Mouse (Mus musculus) heart, postnatal 10 days (tissue): ENCODE measurements around the gene Acadm. TPM values are rescaled to one million over a fixed set of nuclear protein-coding genes. Genes with fewer than 3 reads are reported as not detected.

ENCODE experiments used
- DNase-seq, 2 experiments: peaks; one replicate each; pipeline ENCODE4 v3.0.0; 2021
- intact Hi-C: fragments of 180-260 bp; cut with DNase I; formaldehyde crosslinking; loops from one replicate; pipeline ENCODE4 v1.15.1; 2025
- total RNA-seq, 2 experiments: library from RNA; stranded (reverse); gene quantifications; 2 replicates each; pipeline ENCODE4 v1.2.3; 2021

Gene Acadm
- total RNA-seq, 2 experiments from 2014 or later = 859 to 893 TPM

DNA sequence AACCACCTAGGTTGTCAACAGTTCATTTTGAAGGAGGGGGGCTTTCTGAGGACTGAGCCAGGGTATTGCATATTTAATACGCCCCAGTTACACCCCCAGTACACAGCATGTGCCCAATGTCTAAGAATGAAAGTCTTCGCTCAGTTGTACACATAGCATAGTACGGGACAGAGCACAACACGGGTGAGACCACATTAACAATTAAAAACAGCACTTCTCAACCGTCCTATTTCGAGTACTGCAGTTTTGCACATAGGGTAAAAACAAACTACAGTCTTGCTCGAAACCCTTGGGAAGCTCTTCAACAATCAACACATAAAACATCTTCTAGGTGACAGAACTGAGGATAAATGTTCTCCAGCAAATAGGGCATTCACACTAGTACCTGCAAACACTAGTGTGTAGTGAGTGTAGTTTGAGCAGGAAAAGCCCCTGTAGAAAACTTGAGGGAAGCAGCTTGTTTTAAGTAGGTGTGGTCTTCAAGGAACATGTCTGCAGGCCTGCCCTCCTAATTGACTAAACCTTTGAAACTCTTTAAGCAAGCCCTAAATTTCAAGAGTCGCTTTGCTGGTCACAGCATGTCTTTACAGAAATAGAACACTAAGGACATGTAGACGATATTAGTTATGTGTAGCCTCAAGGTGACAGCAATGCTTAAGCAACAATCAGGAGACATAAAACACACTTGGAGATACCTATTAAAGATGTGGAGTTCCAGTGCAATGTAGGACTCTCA lies 38.1 kb downstream of the Acadm start, which contains the start of gene Msh4:
TSS of gene Msh4 (minus strand) at position 3 of the 736 bp plus-strand sequence.
- intact Hi-C loops = no loop called here

DNA sequence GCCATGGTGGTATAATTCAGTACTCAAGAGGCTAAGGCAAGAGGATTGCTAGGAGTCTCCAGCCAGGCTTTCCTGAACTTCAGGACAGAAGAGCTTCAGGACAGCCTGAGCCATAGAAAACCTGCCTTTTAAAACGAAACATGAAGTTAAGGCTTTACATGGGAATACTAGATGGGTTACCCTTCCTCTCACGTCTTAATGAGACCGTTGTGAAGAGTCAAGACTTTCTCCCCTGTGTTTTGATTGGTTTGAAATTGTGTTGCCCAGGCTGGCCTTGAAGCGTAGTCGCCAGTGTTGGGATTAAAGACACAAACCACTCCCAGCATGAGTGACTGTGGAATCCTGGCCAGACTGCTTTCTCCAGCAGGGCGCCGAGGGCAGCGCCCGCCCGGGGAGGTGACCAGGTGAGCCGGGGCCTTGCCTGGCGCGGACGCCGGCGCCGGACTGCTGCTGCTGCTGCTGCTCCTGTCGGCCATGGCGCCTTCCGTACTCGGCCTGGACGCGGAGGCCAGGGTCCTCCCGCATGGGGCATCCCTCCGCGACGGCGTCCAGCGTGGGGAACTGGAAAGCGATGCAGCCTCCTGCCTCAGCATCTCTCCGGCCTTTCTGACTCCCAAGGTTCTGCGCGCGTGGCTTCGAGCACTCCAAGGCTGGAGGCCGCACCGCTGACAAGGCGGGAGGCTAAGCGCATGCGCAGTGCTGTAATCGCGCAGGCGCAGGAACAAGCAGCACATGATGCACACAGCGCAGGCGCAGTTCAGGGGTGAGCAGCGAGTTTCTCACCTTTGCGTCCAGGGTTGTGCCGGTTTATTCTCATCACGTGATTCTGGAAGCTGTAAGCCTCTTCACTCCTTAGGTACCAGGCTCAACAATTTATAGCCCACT lies 38.9 kb downstream of the Acadm start:
- DNase-seq = no peak
- intact Hi-C loops = no loop called here

More for the DNA sequence above, 38.1 kb downstream of the Acadm start, which contains the start of gene Msh4:
- DNase-seq = no peak

DNA sequence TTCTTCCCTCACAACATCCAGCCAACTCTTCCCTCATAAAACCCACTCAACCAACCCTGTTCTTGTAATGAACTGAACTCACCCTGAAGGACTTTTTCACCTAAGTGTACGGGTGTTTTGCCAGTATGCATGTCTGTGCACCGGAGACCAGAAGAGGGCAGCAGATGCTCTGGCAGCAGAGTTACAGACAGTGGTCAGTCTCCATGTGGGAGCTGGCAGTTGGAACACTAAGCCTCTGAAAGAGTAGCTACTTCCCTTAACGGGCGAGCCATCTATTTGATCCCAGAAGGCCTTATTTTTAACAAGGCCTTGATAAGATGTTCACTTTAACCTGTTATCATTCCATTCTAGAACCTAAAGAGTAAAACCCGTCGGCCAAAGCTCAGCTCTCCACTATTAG lies 39.8 kb downstream of the Acadm start:
- peak; percentile 50 to 74 for DNase-seq
- intact Hi-C loops = no loop called here

DNA sequence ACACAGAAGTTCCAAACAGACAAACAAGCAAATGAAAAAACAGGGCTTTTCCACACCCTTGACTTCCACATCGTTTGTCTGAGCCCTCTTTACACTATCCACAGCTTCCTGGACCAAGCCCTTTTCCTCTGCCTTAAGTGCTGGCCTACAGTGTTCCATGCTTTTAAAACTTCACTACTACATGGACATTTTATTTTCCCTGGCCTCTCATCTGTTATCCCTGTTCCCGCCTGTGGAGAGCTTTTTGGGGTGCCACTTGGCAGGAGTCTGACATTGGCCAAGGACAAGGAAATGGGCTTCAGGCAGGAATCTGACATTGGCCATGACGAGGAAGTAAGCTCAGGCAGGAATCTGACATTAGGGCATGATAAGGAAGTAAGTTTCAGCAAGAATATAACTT lies 41.8 kb downstream of the Acadm start:
- no peak for DNase-seq
- intact Hi-C loops = no loop called here

DNA sequence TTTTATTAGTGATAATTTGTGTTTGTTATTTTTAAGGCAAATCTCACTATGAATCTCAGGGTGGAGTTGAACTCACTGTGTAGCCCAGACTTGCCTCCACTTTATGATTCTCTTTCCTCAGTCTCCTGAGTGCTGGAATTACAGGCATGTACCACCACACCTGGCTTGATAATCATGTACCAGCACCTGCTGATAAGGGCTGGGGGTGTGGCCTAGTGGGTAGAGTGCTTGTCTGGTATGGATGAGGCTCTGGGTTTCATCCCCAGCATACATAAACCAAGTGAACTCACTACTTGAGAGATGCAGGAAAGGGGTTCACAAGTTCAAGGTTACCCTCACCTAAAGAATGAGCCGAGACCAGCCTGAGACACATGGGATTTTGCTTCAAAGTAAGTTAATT lies 42.5 kb downstream of the Acadm start:
- DNase-seq = no peak
- intact Hi-C loops = no loop called here

DNA sequence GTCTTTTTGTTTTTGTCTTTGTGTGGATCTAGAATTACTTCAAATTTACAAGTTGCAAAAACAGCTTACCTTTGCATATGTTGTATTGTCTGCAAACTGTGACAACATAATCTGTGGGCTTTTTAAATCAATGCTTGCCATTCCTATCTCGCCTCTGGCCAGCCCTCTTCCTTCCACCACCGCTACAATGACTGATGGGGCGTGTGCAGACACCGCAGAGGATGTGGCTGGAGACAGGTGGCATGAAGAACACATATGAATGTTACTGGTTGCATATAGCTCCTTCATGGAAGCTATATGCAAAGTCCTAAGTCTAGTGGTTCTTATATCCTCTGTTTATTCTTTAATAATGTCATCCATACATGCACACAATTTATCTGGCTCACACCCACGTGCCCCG lies 47.2 kb downstream of the Acadm start:
- intact Hi-C loops = no loop called here
- DNase-seq = no peak

DNA sequence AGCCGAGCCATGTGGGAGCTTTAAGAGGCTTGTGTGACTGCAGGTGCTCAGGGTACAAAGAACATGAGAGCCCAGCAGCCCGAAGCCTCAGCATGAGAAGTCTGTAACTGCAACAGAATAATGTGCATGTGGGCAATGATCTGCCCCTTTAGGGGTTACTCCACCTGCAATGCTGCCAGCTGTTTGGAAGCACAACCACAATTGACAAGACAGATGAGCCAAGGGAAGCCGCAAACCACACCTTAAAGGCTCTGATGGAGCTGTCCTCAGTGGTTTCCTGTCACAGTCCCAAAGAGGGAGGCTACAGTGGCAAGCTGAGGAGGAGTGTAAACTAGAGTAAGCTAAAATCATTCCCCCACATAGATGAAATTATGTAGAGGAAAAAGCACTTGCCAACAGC lies 49.0 kb downstream of the Acadm start:
- DNase-seq = no peak
- intact Hi-C loops = no loop called here

DNA sequence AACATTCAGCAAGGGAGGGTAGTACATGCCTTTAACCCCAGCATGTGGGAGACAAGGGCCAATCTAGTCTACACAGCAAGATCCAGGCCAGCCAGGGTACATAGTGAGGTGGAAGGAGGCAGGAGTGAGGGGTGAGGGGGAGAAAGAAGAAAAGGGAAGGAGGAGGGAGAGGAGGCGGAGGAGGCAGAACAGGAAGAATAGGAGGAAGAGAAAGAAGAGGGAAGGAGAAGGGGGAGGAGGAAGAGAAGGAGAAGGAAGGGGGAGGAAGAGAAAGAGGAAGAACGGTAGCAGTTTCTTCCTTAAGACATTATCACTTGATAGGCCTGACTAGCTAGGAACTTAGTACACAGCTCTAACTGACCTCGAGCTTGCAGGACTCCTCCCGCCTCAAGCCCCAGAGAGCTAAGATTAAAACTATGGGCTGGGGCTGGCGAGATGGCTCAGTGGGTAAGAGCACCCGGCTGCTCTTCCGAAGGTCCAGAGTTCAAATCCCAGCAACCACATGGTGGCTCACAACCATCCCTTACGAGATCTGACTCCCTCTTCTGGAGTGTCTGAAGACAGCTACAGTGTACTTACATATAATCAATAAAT lies 55.1 kb downstream of the Acadm start:
- DNase-seq = no peak
- intact Hi-C loops = no loop called here

DNA sequence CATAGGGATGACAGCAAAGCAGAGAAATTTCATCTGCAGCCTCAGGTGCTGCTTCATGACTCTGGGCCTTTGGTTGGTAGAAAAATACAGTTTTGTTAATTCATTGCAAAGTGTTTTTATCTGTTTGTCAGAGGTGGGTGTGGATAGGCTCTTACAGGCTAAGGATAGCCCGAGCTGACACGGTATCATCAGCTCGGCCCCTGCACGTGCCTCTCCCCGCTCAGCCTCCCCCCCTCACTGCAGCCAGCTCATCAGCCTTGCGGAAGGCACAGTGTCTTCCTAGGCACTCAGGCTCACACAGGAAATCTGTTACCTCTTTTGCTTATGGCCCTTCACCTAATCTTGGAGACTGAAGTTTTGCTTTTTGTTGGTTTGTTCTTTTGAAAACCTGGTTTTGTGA lies 56.3 kb downstream of the Acadm start:
- intact Hi-C loops = no loop called here

DNA sequence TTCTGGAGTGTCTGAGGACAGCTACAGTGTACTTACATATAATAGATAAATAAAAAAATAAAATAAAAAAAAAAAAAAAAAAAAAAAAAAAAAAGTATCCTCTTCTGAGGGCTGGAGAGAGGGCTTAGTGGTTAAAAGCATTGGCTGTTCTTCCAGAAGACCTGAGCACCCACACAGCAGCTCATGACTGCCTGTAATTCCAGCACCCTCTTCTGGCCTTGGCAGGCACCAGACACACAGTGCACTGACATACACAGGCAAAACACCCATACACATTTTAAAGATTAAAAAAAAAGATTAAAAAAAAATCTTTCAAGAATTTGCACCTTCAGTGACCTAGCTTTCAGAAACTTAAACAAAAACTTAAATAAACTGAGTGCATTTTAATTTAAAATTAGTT lies 58.1 kb downstream of the Acadm start:
- no peak for DNase-seq
- intact Hi-C loops = no loop called here

More for the DNA sequence above, 56.3 kb downstream of the Acadm start:
- DNase-seq = no peak

Other genes with a start within 250 kb of the Acadm start
- 10 to 100 TPM in 1 of 2 experiments, 1 to 10 TPM in 1; 8.5 to 14.8 TPM for gene St6galnac3, start 219.5 kb downstream of the Acadm start, total RNA-seq
- not detected for gene Asb17, start 100.4 kb downstream of the Acadm start, total RNA-seq
- gene Msh4, start 38.5 kb downstream of the Acadm start, total RNA-seq = under 1 TPM; 0.20 to 0.22 TPM
- 100 to 1,000 TPM; 102 to 110 TPM for gene Rabggtb, start 31.6 kb downstream of the Acadm start, total RNA-seq
- gene Slc44a5, start 28.8 kb upstream of the Acadm start, total RNA-seq = under 1 TPM; 0.22 to 0.31 TPM